Mouse (Mus musculus) spleen, postnatal 10 days (tissue): ENCODE results near the gene Map7d1.

Source experiments
- DNase-seq, 2 experiments: peaks; one replicate each; pipeline ENCODE4 v3.0.0; 2021 to 2022; ENCODE audit warnings: low spot score in 2 of 2

The Map7d1 gene

DNA sequence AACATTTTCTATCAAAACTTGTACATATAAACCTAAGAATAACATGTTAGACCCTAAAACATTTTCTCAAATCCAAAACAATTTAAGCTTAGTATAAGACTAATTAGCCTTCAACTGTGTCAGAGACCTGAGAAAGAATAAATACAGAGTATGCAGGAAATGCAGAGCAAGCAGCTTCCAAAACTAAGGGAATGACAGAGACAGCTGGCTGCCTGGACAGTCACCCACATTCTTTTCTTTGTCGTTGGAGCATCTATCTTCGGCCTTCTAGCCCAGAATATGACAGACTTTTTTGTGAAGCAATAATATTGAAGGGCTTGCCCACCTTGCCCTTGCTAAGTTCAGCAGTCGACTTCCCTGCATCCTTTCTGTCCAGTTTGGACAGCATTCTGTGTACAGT, 13.1 kb upstream of the Map7d1 start:
- DNase-seq: no peak

DNA sequence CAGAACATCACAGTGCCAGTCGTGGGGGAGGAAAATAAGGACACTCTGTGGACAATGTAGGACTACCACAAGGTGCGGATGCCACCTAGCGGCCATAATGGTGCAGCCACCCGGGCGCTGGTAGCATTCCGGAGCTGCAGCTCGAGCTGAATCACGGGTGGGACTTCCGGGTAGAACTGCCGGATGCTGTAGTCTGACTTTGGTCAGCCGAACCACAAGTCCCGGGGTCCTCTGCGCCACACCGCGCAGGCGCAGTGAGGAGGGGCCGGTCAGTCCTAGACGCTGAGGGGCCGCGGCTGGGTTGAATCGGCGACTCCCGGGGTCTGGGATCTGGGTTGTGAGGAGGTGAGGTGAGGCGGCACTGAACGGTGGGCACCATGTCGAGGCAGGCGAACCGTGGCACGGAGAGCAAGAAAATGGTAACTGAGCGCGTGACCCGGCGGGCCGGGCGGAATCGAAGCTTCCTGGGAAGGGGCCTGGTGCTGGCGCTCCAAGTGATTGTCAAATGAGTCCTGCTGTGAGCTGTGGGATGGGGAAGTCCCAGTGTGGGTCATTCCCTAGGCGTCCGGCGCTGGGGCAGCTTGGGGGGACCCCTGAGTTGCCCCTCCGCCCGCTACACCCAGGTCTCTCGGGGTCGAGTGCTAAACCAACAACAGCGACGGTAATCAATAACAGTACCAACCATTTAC, 6.1 kb upstream of the Map7d1 start, which contains the start of gene Trappc3:
Gene Trappc3 (plus strand): TSS at position 207 of the 689 bp plus-strand sequence.
- peak; percentile 97 to 99 for DNase-seq

DNA sequence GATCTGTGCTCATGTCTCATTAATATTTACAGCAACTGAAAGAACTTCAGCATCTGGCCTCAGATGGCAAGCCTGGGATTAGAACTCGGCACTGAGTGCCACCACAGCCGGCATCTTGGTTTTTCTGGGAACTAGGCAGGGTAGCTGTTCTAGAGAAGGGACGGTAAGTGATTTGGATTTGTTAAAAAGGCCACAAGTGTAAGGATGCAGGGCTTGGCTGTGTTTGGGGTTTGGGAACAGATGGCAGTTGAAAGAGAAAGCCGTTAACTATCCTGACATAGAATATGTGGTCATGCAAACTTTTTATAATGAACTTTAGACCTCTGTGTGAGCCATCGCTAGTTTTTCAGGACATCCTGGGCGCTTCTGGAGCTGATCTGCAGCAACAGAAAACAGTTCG, 5.5 kb upstream of the Map7d1 start:
- DNase-seq: no peak

DNA sequence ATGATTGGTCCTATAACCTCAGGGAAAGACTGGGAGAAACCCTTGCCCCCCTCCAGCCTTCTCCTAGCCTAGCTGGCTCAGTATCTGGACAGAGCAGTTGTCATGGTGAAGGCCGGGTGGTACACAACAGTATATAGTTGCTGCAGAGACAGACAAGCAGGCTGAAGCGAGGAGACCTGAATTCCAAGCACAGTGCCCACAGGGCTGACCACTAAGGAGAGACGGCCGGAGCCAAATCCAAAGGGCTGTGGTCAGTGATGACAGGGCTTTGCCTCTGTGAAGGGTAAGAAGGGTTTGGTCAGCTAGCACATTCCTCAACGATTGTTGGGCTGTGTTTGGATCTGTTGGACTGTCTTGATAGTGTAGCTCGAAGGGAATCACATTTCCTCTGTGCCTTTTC, 5.1 kb upstream of the Map7d1 start:
- DNase-seq: peak in 1 of 2 experiments; percentile 33

DNA sequence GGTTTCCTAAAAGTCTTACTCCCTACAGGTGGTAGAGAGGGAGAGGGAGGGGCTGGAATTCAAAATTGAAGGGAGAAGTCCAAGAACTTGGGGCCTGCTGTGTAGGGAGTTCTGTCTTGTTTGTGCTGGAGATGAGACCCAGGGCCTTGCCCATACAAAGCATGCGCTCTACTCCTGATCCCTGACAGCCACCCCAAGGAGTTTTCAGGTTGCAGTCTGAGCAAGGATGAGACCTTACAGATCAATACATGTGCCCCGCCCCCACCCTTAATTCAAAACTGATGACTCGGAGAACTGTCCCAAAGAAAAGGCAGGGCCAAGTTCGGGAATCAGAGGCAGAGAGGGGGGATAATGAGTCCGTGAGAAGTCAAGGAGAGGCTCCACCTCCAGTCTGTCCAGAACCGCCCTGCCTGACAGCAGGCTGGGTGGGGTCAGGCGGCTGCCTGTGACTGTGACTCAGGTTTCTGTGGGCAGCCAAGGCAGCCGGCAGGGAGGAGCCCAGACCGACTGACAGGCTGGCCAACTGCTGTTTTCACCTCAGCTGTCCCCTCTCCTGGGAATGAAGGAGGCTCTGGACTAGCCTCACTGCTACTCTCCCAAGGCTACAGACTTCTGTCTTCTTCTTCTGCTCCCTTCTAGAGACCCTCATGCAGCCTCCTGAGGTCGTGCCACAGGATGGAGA, 4.5 kb upstream of the Map7d1 start:
- DNase-seq: peak; percentile 64 to 81

DNA sequence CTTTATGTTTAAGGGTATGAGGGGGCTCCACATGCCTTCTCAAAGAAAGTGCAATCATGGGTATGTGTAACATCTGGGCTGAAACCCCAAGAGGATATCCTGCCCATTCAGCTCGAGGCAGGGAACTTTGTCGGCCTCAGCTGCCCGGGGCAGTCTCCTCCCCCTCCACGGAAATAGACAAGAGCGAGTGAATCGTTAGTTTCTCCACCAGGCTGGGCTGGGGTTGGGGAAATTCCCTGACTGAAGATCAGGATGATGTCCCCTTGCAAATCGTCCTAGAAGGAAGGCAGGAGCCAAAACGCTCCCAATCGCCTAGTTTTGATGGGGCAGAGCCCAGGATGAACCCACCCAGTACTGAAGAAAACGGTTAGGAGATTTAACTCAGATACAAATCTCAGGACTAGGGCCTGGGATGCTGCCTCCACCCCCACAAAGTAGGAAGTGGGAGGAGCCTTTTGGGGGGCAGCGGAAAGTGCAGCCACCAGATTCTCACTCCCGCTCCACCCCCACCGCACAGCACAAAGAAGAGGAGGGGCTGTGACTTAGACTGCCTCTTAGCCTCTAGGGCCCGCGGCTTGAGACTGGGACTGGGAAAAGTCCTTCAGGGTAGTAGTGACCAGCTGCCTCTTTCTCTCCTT, 3.5 kb upstream of the Map7d1 start:
- DNase-seq: peak in 1 of 2 experiments; percentile 73

DNA sequence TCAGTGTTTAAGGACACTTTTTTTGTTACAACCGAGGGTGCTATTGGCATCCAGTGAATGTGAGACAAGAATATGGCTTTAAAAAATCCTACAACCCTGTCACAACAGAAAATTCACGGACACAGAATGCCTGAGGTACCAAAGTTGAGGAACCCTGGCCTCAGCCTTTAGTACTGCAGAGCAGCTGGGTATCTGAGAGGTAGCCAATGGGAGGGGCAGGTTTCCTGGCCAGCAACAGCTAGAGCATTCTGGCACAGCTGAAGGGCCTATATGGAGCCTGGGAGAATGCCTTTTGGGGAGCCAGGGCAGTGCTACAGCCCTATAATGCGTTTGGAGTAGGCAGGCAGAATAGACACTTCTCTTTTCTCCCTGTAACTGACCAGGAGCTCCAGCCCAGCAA, 2.9 kb upstream of the Map7d1 start:
- no peak for DNase-seq

DNA sequence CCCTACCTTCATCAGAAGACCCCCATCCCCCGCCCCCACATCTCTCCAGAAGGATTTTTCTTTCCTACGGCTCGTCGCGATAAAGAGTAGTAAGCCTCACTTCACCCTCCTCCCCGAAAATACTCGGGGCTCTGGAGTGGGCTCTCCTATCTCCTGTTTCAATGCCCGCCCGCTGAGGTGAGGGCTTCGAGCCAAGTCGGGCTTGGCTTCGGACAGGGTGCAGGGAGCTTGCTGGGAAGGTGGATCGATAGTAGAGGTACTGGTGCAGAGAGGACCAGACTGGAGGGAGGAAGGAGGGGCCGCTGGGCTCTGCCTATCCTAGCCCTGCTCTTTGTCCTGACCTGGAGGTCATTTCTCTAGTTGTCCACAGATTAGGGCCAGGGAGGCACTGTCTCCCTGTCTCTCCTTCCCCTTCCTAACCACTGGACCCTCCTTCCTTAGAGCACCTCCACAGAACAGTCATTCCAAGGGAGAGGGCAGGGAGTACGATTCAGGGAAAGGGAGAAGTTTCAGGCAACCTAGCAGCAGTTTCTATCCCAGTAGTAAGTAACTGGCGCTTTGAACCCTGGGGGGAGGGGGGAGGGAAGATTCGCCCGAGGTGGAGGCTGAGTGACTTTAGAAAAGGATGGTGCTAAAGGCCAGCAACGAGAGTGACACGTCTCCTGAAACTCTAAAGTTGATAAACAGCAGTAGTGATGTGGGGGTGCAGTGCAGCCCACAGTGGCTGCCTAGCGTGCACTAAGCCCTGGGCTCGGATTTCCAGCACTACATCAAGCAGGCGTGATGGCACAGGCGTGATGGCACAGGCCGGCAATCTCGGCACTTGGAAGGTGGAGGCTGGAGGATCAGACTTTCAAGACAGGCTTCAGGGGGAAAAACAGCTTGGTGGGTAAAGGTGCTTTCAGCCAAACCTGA, 1.1 kb upstream of the Map7d1 start:
- peak in 1 of 2 experiments; percentile 47 for DNase-seq

DNA sequence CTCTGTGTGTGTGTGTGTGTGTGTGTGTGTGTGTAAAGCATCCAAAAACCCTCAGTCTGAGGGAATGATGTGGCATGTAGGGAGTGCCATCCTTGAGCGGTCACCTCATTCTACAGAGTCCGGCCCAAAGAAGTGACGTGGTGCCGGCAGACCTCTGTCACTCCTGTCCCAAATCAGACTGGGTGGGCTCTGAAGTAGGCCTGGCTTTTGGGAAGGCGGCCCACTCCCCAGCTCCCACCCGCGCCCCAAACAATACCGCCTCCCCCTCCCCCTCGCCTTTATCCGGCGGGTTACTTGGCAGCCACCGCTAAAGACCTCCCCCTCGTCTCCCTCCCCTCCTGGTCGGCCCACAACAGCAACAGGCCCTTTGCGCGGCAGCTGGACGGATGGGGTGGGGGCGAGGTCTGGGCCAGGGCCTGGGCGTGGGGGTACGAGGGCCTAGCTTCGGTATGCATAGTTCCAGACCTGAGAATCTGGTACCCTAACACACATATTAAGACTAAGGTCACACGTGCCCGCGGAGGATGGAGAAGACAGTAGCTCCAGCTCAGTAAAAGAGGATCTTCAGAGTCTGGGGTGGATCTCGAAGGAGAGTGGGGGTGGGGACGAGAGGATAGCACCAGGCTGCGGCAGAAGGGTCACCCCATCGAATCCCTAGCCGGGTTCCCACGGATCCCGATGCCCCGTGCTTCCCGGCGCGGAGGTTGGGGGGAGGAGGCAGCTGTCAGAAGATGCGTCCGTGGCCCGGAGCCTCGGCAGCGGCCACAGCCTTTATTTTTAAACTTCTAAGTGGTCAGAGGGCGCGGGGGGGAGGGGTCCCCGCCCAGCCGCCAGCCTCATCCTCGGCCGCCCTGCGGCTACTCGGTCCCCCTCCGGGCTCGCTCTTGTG, 786 bp downstream of the Map7d1 start:
- peak in 1 of 2 experiments; percentile 53 for DNase-seq

DNA sequence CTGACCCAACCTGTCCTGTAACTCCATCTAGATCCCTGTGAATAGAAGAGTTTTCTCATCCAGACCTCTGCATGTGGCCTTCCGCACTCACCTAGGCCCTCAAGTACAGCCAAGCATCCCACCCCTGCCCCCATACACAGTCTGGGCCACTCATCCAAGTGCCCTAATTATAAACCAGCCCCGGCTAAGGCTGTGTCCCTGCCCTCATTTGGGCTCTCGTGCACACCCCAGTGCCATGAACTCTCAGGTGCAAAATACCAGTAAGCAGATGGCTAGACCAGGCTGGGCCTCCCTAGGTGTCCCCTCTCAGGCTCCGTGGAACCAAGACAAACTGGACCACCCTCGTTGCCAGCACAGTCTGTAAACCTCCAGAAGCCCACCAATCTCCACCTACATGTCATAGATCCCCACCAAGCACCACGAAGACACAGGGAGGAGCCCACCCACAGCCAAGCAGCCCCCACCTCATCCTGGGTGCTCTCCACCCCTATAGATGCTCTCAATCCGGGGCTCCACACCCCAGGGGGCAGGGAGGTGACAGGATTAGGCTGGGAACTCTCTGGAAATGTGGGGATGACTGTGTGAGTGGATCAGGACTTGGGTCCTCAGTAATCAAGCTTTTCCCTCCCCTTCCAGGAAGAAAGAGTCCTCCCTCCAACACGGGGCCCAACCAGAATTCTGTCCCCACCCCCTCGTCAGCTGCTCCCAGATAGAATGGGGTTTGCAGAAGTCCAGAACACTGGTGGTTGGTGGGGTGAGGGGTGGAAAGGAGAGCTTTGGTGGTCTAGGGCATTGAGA, 1.6 kb downstream of the Map7d1 start:
- no peak for DNase-seq

DNA sequence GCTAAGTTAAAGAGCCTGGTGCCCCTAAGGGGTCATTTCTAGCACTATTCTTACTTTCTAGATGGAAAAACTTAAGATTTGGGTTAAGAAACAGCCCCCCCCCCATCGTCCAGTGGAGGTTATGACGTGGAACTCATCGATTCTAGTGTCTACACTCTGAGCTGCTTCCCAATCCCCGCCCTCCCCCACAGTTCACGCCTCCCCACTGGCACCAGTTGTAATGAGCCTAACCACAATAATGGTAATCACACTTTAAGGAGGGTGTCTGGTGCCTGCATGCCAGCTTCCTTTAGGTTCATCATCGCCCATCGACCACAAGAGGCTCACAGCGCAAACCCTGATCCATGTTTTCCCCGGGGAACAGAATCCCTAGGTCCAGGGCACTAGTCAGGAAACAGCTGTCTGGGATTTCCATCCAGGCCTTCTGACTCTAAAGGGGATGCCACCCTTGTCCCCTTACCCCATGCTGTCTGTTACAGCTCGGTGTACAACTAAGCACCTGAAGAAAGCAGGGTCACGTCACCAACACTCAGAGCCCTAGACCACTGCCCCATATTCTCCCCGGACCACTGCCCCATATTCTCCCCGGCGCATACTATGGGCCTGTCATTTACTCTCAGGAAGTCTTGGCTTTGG, 2.4 kb downstream of the Map7d1 start:
- no peak for DNase-seq

DNA sequence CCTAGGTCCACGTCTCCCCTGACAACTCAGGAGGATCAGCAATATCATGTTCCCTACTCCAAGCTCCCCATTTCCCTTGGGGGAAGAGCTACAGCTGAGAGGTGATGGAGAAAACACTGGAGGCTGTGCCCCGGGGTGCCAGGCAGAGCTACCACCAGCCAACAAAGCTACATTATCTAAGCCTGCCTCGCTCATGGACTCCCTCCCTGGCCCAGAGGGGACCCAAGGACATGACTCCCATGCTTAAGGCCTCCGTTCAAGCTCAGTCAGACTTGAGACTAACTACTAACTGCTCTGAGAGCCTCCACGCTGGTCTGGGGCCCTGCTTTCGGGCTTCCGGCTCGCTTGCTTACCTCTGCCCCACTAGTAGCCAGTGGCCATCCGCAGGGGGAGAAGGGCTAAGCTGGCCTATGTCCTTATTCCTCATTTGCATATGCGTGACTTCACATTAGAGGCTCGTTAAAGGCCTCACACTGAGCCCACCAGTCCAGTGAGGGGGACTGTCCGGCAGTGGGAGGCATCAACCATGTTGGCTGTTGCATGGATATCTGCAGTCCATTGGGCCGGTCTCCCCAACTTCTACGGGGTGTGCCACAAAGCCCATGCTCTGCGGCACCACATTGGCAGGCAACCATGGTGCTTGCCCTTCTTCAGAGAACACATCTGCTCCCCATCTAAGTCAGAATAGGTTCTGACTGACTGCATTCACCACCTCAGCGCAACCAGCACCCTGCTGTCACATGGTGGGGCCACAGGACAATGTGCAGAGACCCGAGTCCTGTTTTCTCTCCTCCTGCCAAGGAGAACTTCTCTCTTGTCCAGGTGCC, 3.5 kb downstream of the Map7d1 start:
- no peak for DNase-seq

DNA sequence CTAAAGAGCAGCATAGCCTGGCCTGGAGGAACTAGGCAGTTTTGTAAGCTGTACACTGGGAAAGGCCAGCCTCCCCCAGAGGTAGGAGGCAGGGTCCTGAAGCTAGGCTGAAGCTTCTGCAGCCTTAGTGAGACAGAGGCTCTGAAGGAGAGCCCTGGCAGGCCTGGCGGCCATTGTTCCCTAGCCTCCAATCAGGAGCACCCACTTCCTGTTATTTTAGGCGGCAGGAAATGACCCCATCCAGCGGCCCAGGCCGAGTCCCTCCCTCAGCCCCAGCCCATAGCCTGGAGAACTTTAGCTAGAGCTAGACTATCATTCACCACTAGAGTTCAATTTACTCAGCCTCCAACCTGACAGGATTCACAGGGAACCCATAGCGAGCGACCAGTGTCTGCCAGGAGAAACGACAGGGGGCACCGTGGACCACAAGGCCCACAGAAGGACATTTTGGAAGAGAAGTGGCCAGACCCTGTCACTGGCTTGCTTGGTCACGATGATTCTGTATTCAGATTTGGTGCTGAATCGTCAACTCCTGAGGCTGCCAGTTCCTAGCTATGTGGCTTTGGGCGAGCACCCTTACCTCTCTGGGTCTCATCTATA, 4.4 kb downstream of the Map7d1 start:
- no peak for DNase-seq

DNA sequence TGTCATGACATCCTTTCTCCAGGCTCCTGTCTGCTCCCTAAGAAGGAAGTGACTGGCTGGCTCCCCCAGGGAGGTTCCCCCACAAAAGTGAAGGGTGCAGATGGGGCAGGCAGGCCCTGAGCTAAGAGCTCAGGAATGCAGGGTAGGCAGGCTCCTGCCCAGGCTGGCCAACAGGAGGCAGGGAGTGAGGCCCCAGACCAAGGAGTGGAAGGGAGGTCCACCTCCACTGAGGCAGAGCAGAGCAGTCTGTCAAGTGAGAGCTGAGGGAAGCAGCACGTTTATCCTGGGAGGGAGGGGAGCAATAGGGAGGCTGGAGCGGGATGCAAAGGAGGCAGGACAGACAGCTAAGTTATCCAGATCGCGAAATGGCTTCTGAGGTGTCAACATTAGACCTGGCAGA, 5.5 kb downstream of the Map7d1 start:
- no peak for DNase-seq

DNA sequence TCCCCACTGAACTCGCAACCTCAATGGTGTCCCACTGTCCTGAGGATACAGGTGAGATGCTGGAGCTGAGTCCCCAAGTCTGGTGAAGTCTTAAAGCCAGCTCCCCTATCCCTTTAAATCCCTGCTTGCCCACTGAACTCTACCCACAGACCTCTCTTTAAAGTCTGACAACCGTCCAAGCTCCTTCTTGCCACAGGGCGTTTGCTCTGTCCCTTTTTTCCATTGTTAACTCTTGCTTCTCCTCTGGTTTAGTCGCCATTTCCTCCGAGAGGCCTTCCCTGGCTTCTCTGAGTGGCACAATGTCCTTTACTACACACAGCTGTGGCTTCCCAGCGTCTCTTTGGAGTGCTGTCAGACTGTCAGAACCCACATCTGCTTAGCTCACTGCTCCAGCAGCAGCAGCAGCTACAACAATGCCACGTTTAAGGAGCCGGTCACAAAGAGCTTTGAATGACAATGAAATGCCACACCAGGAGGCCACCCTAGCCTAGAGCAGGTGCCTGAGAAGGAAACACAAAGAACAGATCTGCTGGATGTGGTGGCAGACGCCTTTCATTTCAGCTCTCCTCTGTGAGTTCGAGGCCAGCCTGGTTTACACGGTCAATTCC, 7.8 kb downstream of the Map7d1 start:
- no peak for DNase-seq

DNA sequence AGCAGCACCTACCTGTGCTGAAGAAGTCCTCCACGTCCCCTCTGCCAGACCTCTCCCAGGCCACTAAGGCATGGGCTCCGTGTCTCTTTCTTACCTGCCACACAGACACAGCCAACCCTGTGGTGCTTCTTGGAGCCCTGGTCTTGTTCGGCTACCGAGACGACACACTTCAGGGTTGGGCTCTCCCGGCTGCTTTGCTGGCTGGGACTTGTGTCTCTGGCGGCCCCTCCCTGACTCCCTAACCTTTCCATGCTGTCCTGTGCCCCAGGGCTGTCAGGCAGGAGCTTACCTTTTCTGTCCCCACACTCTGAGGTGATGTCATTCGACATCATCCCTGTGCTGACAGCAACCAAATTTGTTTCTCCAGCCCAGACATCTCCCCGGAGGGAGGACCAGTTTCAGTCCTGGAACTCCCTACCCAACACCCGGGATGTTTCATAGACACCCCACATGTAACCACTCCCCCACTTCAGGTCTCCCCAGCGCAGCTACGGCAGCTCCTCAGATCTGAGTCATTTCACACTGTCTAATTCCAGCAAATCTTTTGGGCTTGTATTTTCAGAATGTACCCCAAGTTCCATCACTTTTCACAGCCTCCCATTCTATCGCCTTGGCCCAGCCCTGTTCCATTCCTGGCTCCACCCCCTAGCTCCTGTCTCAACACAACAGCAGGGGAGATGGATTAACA, 9.8 kb downstream of the Map7d1 start:
- DNase-seq: no peak

DNA sequence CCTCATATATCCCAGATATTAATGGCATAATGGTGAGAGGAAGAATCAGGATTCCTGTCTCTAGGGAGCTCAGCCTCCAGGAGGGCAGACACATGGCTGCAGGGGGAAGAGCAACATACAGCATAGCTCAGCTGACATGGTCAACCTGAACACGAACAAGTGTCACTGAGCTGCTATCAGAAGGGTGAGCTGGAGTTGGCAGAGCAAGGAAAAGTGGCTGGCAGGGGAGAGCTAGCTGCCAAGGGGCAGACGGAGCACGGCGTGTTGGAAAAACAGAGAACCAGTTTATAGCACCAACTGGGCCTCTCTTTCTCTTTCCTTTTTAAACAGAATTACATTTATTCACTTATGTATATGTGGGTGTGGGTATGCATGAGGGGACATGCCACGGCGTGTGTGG, 13.6 kb downstream of the Map7d1 start:
- DNase-seq: no peak
